Mouse (Mus musculus) A20 (cell line): ENCODE measurements around the gene Ap2b1.
A peak's percentile ranks its signal among the peaks of the same experiment; 100 is the strongest.
"Not testable (repeated sequence)": the region's sequence is repeated elsewhere in the genome, so short reads cannot be mapped to it uniquely, and the experiment has no call there.

Experiments used
- DNase-seq: peaks from one replicate; pipeline ENCODE4 v3.0.0-alpha.2; 2011; ENCODE audit warnings: low read depth, low spot score

Gene Ap2b1

GRCm38 (mm10) chr11:83299724-83300123, 900 bp downstream of the Ap2b1 start:
- DNase-seq = no peak

- no peak for DNase-seq
Measured at GRCm38 (mm10) chr11:83301431-83301831, 2.6 kb downstream of the Ap2b1 start.

- no peak for DNase-seq
Measured at GRCm38 (mm10) chr11:83302124-83302523, 3.3 kb downstream of the Ap2b1 start.

GRCm38 (mm10) chr11:83302526-83303251, 3.9 kb downstream of the Ap2b1 start, which contains the start of gene Pex12:
Pex12 (minus strand) TSS chr11:83302586.
- DNase-seq = peak; percentile 97

GRCm38 (mm10) chr11:83303751-83304150, 4.9 kb downstream of the Ap2b1 start:
- peak; percentile 40 for DNase-seq

GRCm38 (mm10) chr11:83304485-83304884, 5.7 kb downstream of the Ap2b1 start:
- DNase-seq = no peak

- peak; percentile 57 for DNase-seq
Measured at GRCm38 (mm10) chr11:83306700-83307253, 8.0 kb downstream of the Ap2b1 start.

GRCm38 (mm10) chr11:83312471-83312870, 13.6 kb downstream of the Ap2b1 start:
- DNase-seq = no peak

GRCm38 (mm10) chr11:83319048-83319447, 20.2 kb downstream of the Ap2b1 start:
- no peak for DNase-seq

- DNase-seq = not testable (repeated sequence)
Measured at GRCm38 (mm10) chr11:83326692-83327091, 27.9 kb downstream of the Ap2b1 start.

GRCm38 (mm10) chr11:83327427-83327826, 28.6 kb downstream of the Ap2b1 start:
- DNase-seq = peak; percentile 74

GRCm38 (mm10) chr11:83335826-83336225, 37.0 kb downstream of the Ap2b1 start:
- DNase-seq = no peak

- no peak for DNase-seq
Measured at GRCm38 (mm10) chr11:83339705-83340104, 40.9 kb downstream of the Ap2b1 start.

GRCm38 (mm10) chr11:83341716-83342245, 43.0 kb downstream of the Ap2b1 start:
- no peak for DNase-seq

- DNase-seq = no peak
Measured at GRCm38 (mm10) chr11:83355428-83355827, 56.6 kb downstream of the Ap2b1 start.

GRCm38 (mm10) chr11:83357421-83357820, 58.6 kb downstream of the Ap2b1 start:
- peak; percentile 41 for DNase-seq

GRCm38 (mm10) chr11:83364656-83365055, 65.8 kb downstream of the Ap2b1 start:
- no peak for DNase-seq

GRCm38 (mm10) chr11:83371267-83371666, 72.4 kb downstream of the Ap2b1 start:
- DNase-seq = peak; percentile 6

GRCm38 (mm10) chr11:83379745-83380341, 81.0 kb downstream of the Ap2b1 start:
- no peak for DNase-seq

GRCm38 (mm10) chr11:83382876-83383531, 84.2 kb downstream of the Ap2b1 start:
- DNase-seq = no peak

GRCm38 (mm10) chr11:83383532-83383887, 84.7 kb downstream of the Ap2b1 start:
- DNase-seq = no peak

- DNase-seq = no peak
Measured at GRCm38 (mm10) chr11:83393062-83393461, 94.2 kb downstream of the Ap2b1 start.
